Mouse (Mus musculus): ENCODE results near the gene Arl14. TPM values are rescaled to one million over a fixed set of nuclear protein-coding genes. Genes with fewer than 3 reads are reported as not detected.
A peak's percentile ranks its signal among the peaks of the same experiment; 100 is the strongest.
"Not testable (repeated sequence)": the region's sequence is repeated elsewhere in the genome, so short reads cannot be mapped to it uniquely, and the experiment has no call there.

Arl14 gene
- polyA plus RNA-seq, 1 experiment = not detected

- H3K36me3 ChIP-seq (ENCODE audit: control insufficient read depth, insufficient read depth, low read length) = no peaks in the 10 kb centered on the region
- no peak overlapping the region for H3K4me3 ChIP-seq (ENCODE audit: control insufficient read depth, low read depth, low read length)
- no peaks in the 10 kb centered on the region for H3K27me3 ChIP-seq (ENCODE audit: control insufficient read depth, insufficient read depth, low read length)
- no peaks in the 10 kb centered on the region for H3K4me1 ChIP-seq (ENCODE audit: control insufficient read depth, insufficient read depth, low read length)
- no peak for TF ChIP-seq CTCF (IDR thresholded peaks at IDR 0.05; ENCODE audit: control insufficient read depth, insufficient read depth, insufficient replicate concordance, low read depth, low read length)
- no peak for TF ChIP-seq POLR2A (IDR thresholded peaks at IDR 0.05; ENCODE audit: control insufficient read depth, low read depth, low read length)
- H3K27ac ChIP-seq (ENCODE audit: control insufficient read depth, insufficient read depth, low read depth, low read length) = no peak overlapping the region
Observed at GRCm38 (mm10) chr3:69241020-69241419, 18.8 kb downstream of the Arl14 start.

- TF ChIP-seq CTCF (IDR thresholded peaks at IDR 0.05; ENCODE audit: control insufficient read depth, insufficient read depth, insufficient replicate concordance, low read depth, low read length) (no peak), POLR2A (IDR thresholded peaks at IDR 0.05; ENCODE audit: control insufficient read depth, low read depth, low read length) (peak; percentile 50; the same call in 1 of the 2 replicates)
- H3K27ac ChIP-seq (ENCODE audit: control insufficient read depth, insufficient read depth, low read depth, low read length) = no peak overlapping the region
- H3K27me3 ChIP-seq (ENCODE audit: control insufficient read depth, insufficient read depth, low read length) = no peaks in the 10 kb centered on the region
- peak overlapping the region; percentile 80 for H3K4me3 ChIP-seq (ENCODE audit: control insufficient read depth, low read depth, low read length)
- H3K4me1 ChIP-seq (ENCODE audit: control insufficient read depth, insufficient read depth, low read length) = peaks cover 9% of the 10 kb centered on the region
- no peaks in the 10 kb centered on the region for H3K36me3 ChIP-seq (ENCODE audit: control insufficient read depth, insufficient read depth, low read length)
Observed at GRCm38 (mm10) chr3:69253096-69253866, 31.1 kb downstream of the Arl14 start.

- H3K4me3 ChIP-seq (ENCODE audit: control insufficient read depth, low read depth, low read length) = peak overlapping the region; percentile 75
- H3K4me1 ChIP-seq (ENCODE audit: control insufficient read depth, insufficient read depth, low read length) = peaks cover 9% of the 10 kb centered on the region
- TF ChIP-seq CTCF (IDR thresholded peaks at IDR 0.05; ENCODE audit: control insufficient read depth, insufficient read depth, insufficient replicate concordance, low read depth, low read length) = no peak
- TF ChIP-seq POLR2A (IDR thresholded peaks at IDR 0.05; ENCODE audit: control insufficient read depth, low read depth, low read length) = no peak
- H3K27ac ChIP-seq (ENCODE audit: control insufficient read depth, insufficient read depth, low read depth, low read length) = no peak overlapping the region
- H3K36me3 ChIP-seq (ENCODE audit: control insufficient read depth, insufficient read depth, low read length) = no peaks in the 10 kb centered on the region
- no peaks in the 10 kb centered on the region for H3K27me3 ChIP-seq (ENCODE audit: control insufficient read depth, insufficient read depth, low read length)
Observed at GRCm38 (mm10) chr3:69254676-69255075, 32.5 kb downstream of the Arl14 start.

GRCm38 (mm10) chr3:69257049-69257699 lies 35.0 kb downstream of the Arl14 start:
- TF ChIP-seq POLR2A (IDR thresholded peaks at IDR 0.05; ENCODE audit: control insufficient read depth, low read depth, low read length) (no peak), CTCF (IDR thresholded peaks at IDR 0.05; ENCODE audit: control insufficient read depth, insufficient read depth, insufficient replicate concordance, low read depth, low read length) (no peak)
- H3K4me3 ChIP-seq (ENCODE audit: control insufficient read depth, low read depth, low read length) = no peak overlapping the region
- peaks cover 5% of the 10 kb centered on the region for H3K4me1 ChIP-seq (ENCODE audit: control insufficient read depth, insufficient read depth, low read length)

GRCm38 (mm10) chr3:69263010-69263643 lies 40.9 kb downstream of the Arl14 start:
- Histone ChIP-seq H3K27me3 (ENCODE audit: control insufficient read depth, insufficient read depth, low read length) (no peaks in the 10 kb centered on the region), H3K36me3 (ENCODE audit: control insufficient read depth, insufficient read depth, low read length) (no peaks in the 10 kb centered on the region), H3K4me1 (ENCODE audit: control insufficient read depth, insufficient read depth, low read length) (no peaks in the 10 kb centered on the region; the same call in 1 of the 2 replicates), H3K4me3 (ENCODE audit: control insufficient read depth, low read depth, low read length) (no peak overlapping the region), H3K27ac (ENCODE audit: control insufficient read depth, insufficient read depth, low read depth, low read length) (no peak overlapping the region)
- TF ChIP-seq CTCF (IDR thresholded peaks at IDR 0.05; ENCODE audit: control insufficient read depth, insufficient read depth, insufficient replicate concordance, low read depth, low read length) (no peak), POLR2A (IDR thresholded peaks at IDR 0.05; ENCODE audit: control insufficient read depth, low read depth, low read length) (no peak)

More at GRCm38 (mm10) chr3:69257049-69257699, 35.0 kb downstream of the Arl14 start:
- Histone ChIP-seq H3K27ac (ENCODE audit: control insufficient read depth, insufficient read depth, low read depth, low read length) (no peak overlapping the region), H3K27me3 (ENCODE audit: control insufficient read depth, insufficient read depth, low read length) (no peaks in the 10 kb centered on the region), H3K36me3 (ENCODE audit: control insufficient read depth, insufficient read depth, low read length) (no peaks in the 10 kb centered on the region)

GRCm38 (mm10) chr3:69264299-69264698 lies 42.1 kb downstream of the Arl14 start:
- not testable (repeated sequence) for H3K4me3 ChIP-seq (ENCODE audit: control insufficient read depth, low read depth, low read length); H3K4me1 ChIP-seq (ENCODE audit: control insufficient read depth, insufficient read depth, low read length); H3K36me3 ChIP-seq (ENCODE audit: control insufficient read depth, insufficient read depth, low read length); H3K27ac ChIP-seq (ENCODE audit: control insufficient read depth, insufficient read depth, low read depth, low read length); H3K27me3 ChIP-seq (ENCODE audit: control insufficient read depth, insufficient read depth, low read length)

- no peak for TF ChIP-seq POLR2A (IDR thresholded peaks at IDR 0.05; ENCODE audit: control insufficient read depth, low read depth, low read length)
- TF ChIP-seq CTCF (IDR thresholded peaks at IDR 0.05; ENCODE audit: control insufficient read depth, insufficient read depth, insufficient replicate concordance, low read depth, low read length) = no peak
- no peaks in the 10 kb centered on the region for H3K36me3 ChIP-seq (ENCODE audit: control insufficient read depth, insufficient read depth, low read length)
Observed at GRCm38 (mm10) chr3:69271812-69272211, 49.6 kb downstream of the Arl14 start.

More at GRCm38 (mm10) chr3:69271812-69272211, 49.6 kb downstream of the Arl14 start:
- Histone ChIP-seq H3K4me1 (ENCODE audit: control insufficient read depth, insufficient read depth, low read length) (peaks cover 7% of the 10 kb centered on the region; the same call in 1 of the 2 replicates), H3K27ac (ENCODE audit: control insufficient read depth, insufficient read depth, low read depth, low read length) (no peak overlapping the region), H3K4me3 (ENCODE audit: control insufficient read depth, low read depth, low read length) (no peak overlapping the region), H3K27me3 (ENCODE audit: control insufficient read depth, insufficient read depth, low read length) (no peaks in the 10 kb centered on the region)

Other genes with a start within 250 kb of the Arl14 start
- 25.3 and 30.9 TPM in 2 replicates for gene Ift80, start 217.8 kb upstream of the Arl14 start, polyA plus RNA-seq (2012; rRNA removed)
- 22.2 and 25.3 TPM in 2 replicates for gene Smc4, start 217.7 kb upstream of the Arl14 start, polyA plus RNA-seq (2012; rRNA removed)
- gene Trim59, start 177.7 kb upstream of the Arl14 start, polyA plus RNA-seq (2012; rRNA removed) = 7.3 and 9.8 TPM in 2 replicates
- 29.6 and 36.5 TPM in 2 replicates for gene Kpna4, start 95.3 kb upstream of the Arl14 start, polyA plus RNA-seq (2012; rRNA removed)
- gene Ppm1l, start 94.4 kb downstream of the Arl14 start, polyA plus RNA-seq (2012; rRNA removed) = 2.2 and 2.4 TPM in 2 replicates

Data from testis, adult 2 months (tissue).